Mouse (Mus musculus) CD4-positive, CD25-positive, alpha-beta regulatory T cell, adult 4 months (primary cell): ENCODE data around the gene C730034F03Rik. TPM values are rescaled to one million over a fixed set of nuclear protein-coding genes. Genes with fewer than 3 reads are reported as not detected.
A peak's percentile ranks its signal among the peaks of the same experiment; 100 is the strongest.

Experiments
- ATAC-seq: one replicate; pipeline ENCODE4 v1.8.0; 2017
- polyA plus RNA-seq, 2 experiments: library from polyadenylated mRNA; unstranded; fragments of 100-300 nt; shearing (Covaris generic); gene quantifications; one replicate each; pipeline ENCODE4 v1.2.1; 2017

C730034F03Rik gene
- polyA plus RNA-seq, 2 experiments from 2014 or later: 5.7 to 8.2 TPM

- ATAC-seq: no peak
These were observed 3.6 kb downstream of the C730034F03Rik start for GRCm38 (mm10) chr15:89432946-89433345.

- no peak for ATAC-seq
These were observed 4.7 kb downstream of the C730034F03Rik start for GRCm38 (mm10) chr15:89434136-89434535.

GRCm38 (mm10) chr15:89435878-89436277 is 6.5 kb downstream of the C730034F03Rik start:
- ATAC-seq: no peak

GRCm38 (mm10) chr15:89442486-89443070 is 13.2 kb downstream of the C730034F03Rik start:
- no peak for ATAC-seq

GRCm38 (mm10) chr15:89452906-89453864 is 23.8 kb downstream of the C730034F03Rik start:
- ATAC-seq: peak; percentile 43

- ATAC-seq: no peak
These were observed 24.6 kb downstream of the C730034F03Rik start, which contains the start of gene Mapk8ip2 for GRCm38 (mm10) chr15:89453865-89454478. Gene Mapk8ip2, plus strand, starts transcription at chr15:89453913.

- no peak for ATAC-seq
These were observed 25.5 kb downstream of the C730034F03Rik start for GRCm38 (mm10) chr15:89454857-89455256.

- ATAC-seq: no peak
These were observed 26.3 kb downstream of the C730034F03Rik start for GRCm38 (mm10) chr15:89455642-89456041.

GRCm38 (mm10) chr15:89458942-89459341 is 29.6 kb downstream of the C730034F03Rik start:
- peak; percentile 62 for ATAC-seq

GRCm38 (mm10) chr15:89459821-89460220 is 30.4 kb downstream of the C730034F03Rik start:
- no peak for ATAC-seq

GRCm38 (mm10) chr15:89460298-89460697 is 30.9 kb downstream of the C730034F03Rik start:
- no peak for ATAC-seq

GRCm38 (mm10) chr15:89461321-89461720 is 31.9 kb downstream of the C730034F03Rik start:
- ATAC-seq: no peak

GRCm38 (mm10) chr15:89462176-89462575 is 32.8 kb downstream of the C730034F03Rik start:
- no peak for ATAC-seq

- no peak for ATAC-seq
These were observed 34.2 kb downstream of the C730034F03Rik start for GRCm38 (mm10) chr15:89463334-89464235.

GRCm38 (mm10) chr15:89465052-89465451 is 35.7 kb downstream of the C730034F03Rik start:
- ATAC-seq: no peak

- ATAC-seq: peak; percentile 67
These were observed 39.2 kb downstream of the C730034F03Rik start for GRCm38 (mm10) chr15:89468577-89468976.

GRCm38 (mm10) chr15:89471476-89471875 is 42.1 kb downstream of the C730034F03Rik start:
- no peak for ATAC-seq

GRCm38 (mm10) chr15:89473370-89473769 is 44.0 kb downstream of the C730034F03Rik start:
- no peak for ATAC-seq

GRCm38 (mm10) chr15:89473921-89474320 is 44.5 kb downstream of the C730034F03Rik start:
- no peak for ATAC-seq

- no peak for ATAC-seq
These were observed 45.4 kb downstream of the C730034F03Rik start for GRCm38 (mm10) chr15:89474596-89475292.

- no peak for ATAC-seq
These were observed 45.9 kb downstream of the C730034F03Rik start for GRCm38 (mm10) chr15:89475293-89475600.
